Mouse (Mus musculus) neural tube, embryonic 14.5 days (tissue): ENCODE measurements around the gene Rxra. TPM values are rescaled to one million over a fixed set of nuclear protein-coding genes. Genes with fewer than 3 reads are reported as not detected.

ENCODE experiments used
- ATAC-seq: fragments of 200-750 bp; cut with Nextera tagmentation; 2 replicates; pipeline ENCODE4 v1.8.0; 2017; ENCODE audit warnings: low read depth, mild to moderate bottlenecking, moderate TSS enrichment, moderate library complexity
- H3K27ac ChIP-seq: fragments of 300-500 bp; sonication (generic); 2 replicates; pipeline ENCODE4 v1.5.1; 2014; ENCODE audit warnings: low read depth, mild to moderate bottlenecking, control low read depth, low read length, moderate library complexity, mixed read lengths
- H3K27me3 ChIP-seq: fragments of 300-500 bp; sonication (generic); 2 replicates; pipeline ENCODE4 v1.6.1; 2014; ENCODE audit warnings: low read length; ENCODE audit not compliant: control insufficient read depth, insufficient read depth
- H3K36me3 ChIP-seq: fragments of 300-500 bp; sonication (generic); 2 replicates; pipeline ENCODE4 v1.6.1; 2014; ENCODE audit warnings: low read length, mixed read lengths; ENCODE audit not compliant: control insufficient read depth, insufficient read depth
- H3K4me1 ChIP-seq: fragments of 300-500 bp; sonication (generic); 2 replicates; pipeline ENCODE4 v1.6.1; 2014; ENCODE audit warnings: low read length; ENCODE audit not compliant: control insufficient read depth, insufficient read depth
- H3K4me2 ChIP-seq: fragments of 300-500 bp; sonication (generic); 2 replicates; pipeline ENCODE4 v1.6.1; 2014; ENCODE audit warnings: mild to moderate bottlenecking, low read depth, low read length, control low read depth
- H3K4me3 ChIP-seq: fragments of 300-500 bp; sonication (generic); 2 replicates; pipeline ENCODE4 v1.5.1; 2014; ENCODE audit warnings: low read depth, low read length, control low read depth, mixed read lengths
- H3K9ac ChIP-seq: fragments of 300-500 bp; sonication (generic); replicated peaks from 2 replicates; pipeline ENCODE4 v1.6.1; 2014; ENCODE audit warnings: low read depth, mild to moderate bottlenecking, control low read depth, low read length, mixed read lengths
- H3K9me3 ChIP-seq: fragments of 300-500 bp; sonication (generic); 2 replicates; pipeline ENCODE4 v1.6.1; 2016; ENCODE audit warnings: low read length; ENCODE audit not compliant: control insufficient read depth
- WGBS: fragments of 180-500 bp; shearing (Covaris S2); extraction: QIAGEN DNeasy Blood & Tissue Kit; methylation state at CpG from one replicate; pipeline ENCODE4 v1.1.7; 2014; 5-methylcytosine and 5-hydroxymethylcytosine counted together
- polyA plus RNA-seq: library from polyadenylated mRNA; unstranded; fragments of >200 nt; fragmentation: Nextera tagmentation; extraction: Ambion mirVana; gene quantifications from 2 replicates; pipeline ENCODE4 v1.2.1, GENCODE M21; 2014

The Rxra gene
- polyA plus RNA-seq, 1 experiment from 2014 or later, result 1.6 TPM

DNA sequence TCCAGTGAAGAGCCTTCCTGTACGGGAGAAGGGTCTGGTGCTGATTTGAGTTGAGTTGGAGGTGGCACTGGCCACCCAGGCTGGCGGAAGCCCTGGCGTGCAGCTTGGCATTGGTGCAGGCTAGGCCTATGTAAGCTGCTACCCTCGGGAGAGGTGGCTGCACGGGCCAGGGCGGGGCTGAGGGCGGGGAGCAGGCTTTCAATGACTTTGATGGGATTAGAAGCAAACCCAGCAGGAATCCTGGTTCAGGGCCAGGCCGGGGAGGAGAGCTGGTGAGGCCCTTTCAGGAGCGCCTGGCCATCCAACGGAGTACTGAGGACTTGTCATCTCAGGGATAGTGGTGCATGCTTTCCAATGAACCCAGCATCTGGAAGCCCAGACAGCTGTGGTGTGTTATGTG, 43.4 kb downstream of the Rxra start:
- whole genome bisulfite sequencing, result 27% methylated on average over 10 of the region's 10 CpGs
- ATAC-seq, result no peak

GRCm38 (mm10) chr2:27721611-27722010, 45.4 kb downstream of the Rxra start:
- no peak overlapping the region for H3K4me3 ChIP-seq
- no peaks in the 10 kb centered on the region for H3K9me3 ChIP-seq
- no peaks in the 10 kb centered on the region for H3K36me3 ChIP-seq
- ATAC-seq, result no peak
- no peak overlapping the region for H3K27ac ChIP-seq
- no peak overlapping the region for H3K9ac ChIP-seq
- no peak overlapping the region for H3K4me2 ChIP-seq
- H3K4me1 ChIP-seq, result no peaks in the 10 kb centered on the region
- H3K27me3 ChIP-seq, result no peaks in the 10 kb centered on the region
- WGBS, result 96% methylated on average over 4 of the region's 4 CpGs

More for the DNA sequence above, 43.4 kb downstream of the Rxra start:
- Histone ChIP-seq H3K4me1 (no peaks in the 10 kb centered on the region), H3K4me3 (no peak overlapping the region), H3K36me3 (no peaks in the 10 kb centered on the region), H3K4me2 (no peak overlapping the region), H3K9ac (no peak overlapping the region), H3K27me3 (no peaks in the 10 kb centered on the region), H3K27ac (no peak overlapping the region), H3K9me3 (no peaks in the 10 kb centered on the region)

GRCm38 (mm10) chr2:27724729-27725316, 48.6 kb downstream of the Rxra start:
- Histone ChIP-seq H3K27ac (no peak overlapping the region), H3K4me3 (no peak overlapping the region), H3K27me3 (no peaks in the 10 kb centered on the region), H3K4me2 (no peak overlapping the region), H3K9me3 (no peaks in the 10 kb centered on the region), H3K36me3 (no peaks in the 10 kb centered on the region), H3K4me1 (no peaks in the 10 kb centered on the region), H3K9ac (no peak overlapping the region)
- no peak for ATAC-seq
- WGBS, result 94% methylated on average over 9 of the region's 9 CpGs

DNA sequence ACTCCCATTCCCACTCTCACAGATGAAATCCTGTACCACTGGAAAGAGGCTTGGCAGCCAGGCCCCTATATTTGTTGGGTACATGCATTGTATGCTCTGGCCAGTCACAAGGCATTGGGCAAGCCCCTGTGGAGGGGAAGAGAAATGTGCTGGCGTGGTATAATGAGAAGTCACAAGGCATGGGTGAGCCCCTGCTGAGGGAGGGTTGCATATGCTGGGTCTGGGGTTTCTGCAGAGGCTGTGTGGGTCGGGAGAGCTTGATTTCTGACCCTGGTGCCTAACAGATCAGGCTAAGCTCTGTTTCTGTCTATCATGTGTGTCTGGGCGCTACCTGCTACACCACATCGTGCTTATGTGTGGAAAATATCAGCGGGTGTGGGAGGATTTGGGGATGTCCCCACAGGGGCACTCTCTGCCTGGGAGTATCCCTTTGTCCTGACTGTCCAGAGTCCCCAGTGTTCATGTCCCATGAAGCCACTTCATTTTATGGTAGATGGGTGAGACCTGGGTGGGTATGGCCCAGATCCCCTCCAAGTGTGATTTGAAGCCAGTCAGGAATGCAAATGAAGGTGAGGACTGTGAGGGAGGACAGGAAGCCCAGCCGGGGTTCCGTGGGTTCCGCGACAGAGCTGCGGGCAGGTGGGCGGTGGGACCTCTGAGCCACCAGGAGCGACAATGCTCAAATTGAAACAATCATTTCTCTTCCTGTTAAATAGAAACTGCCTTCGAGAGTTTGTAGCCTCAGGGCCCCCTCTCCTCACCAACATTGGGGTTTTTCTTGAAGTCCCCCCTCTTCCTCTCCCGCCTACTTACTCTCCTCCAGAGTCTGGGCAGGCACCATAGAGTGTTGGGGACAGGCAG, 52.0 kb downstream of the Rxra start:
- Histone ChIP-seq H3K27me3 (no peaks in the 10 kb centered on the region), H3K4me3 (no peak overlapping the region), H3K4me2 (no peak overlapping the region), H3K27ac (no peak overlapping the region), H3K4me1 (peaks cover 9% of the 10 kb centered on the region; the same call in 1 of the 2 replicates), H3K9me3 (no peaks in the 10 kb centered on the region), H3K36me3 (no peaks in the 10 kb centered on the region), H3K9ac (no peak overlapping the region)
- no peak for ATAC-seq
- WGBS, result 67% methylated on average over 14 of the region's 14 CpGs

DNA sequence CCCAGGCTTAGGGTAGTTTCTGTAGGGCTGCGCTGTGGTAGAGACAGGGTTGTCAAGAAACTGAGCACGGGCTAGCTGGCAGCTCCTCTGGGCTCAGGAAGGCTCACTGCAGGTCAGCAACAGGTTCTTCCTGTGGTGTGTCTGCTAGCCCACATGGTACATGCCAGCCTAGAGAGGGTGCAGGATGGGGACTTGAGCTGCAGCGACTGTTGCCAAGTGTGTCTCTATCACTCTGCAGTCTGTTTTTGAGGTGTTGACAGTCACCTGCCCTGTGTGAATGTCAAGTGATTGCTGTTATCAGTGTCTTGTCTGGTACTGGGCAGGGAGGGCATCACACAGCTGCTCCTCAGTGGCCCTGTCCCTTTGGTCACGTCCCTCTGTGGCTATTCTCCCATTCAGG, 52.8 kb downstream of the Rxra start:
- Histone ChIP-seq H3K4me1 (peaks cover 9% of the 10 kb centered on the region; the same call in 1 of the 2 replicates), H3K27me3 (no peaks in the 10 kb centered on the region), H3K4me2 (no peak overlapping the region), H3K36me3 (no peaks in the 10 kb centered on the region), H3K9ac (no peak overlapping the region), H3K4me3 (no peak overlapping the region), H3K27ac (no peak overlapping the region), H3K9me3 (no peaks in the 10 kb centered on the region)
- no peak for ATAC-seq
- 87% methylated on average over 4 of the region's 4 CpGs for WGBS

- Histone ChIP-seq H3K9ac (no peak overlapping the region), H3K4me3 (no peak overlapping the region), H3K4me2 (no peak overlapping the region), H3K9me3 (no peaks in the 10 kb centered on the region), H3K27me3 (no peaks in the 10 kb centered on the region), H3K36me3 (no peaks in the 10 kb centered on the region), H3K4me1 (peaks cover 12% of the 10 kb centered on the region; the same call in 1 of the 2 replicates), H3K27ac (no peak overlapping the region)
- no peak for ATAC-seq
- WGBS, result 78% methylated on average over 13 of the region's 13 CpGs
These were observed 54.0 kb downstream of the Rxra start for GRCm38 (mm10) chr2:27730002-27730905.

GRCm38 (mm10) chr2:27733021-27733420, 56.8 kb downstream of the Rxra start:
- no peak overlapping the region for H3K4me2 ChIP-seq
- H3K27me3 ChIP-seq, result no peaks in the 10 kb centered on the region
- no peaks in the 10 kb centered on the region for H3K9me3 ChIP-seq
- ATAC-seq, result no peak
- H3K4me3 ChIP-seq, result no peak overlapping the region
- 65% methylated on average over 2 of the region's 2 CpGs for WGBS
- peaks cover 12% of the 10 kb centered on the region; the same call in 1 of the 2 replicates for H3K4me1 ChIP-seq
- H3K36me3 ChIP-seq, result no peaks in the 10 kb centered on the region
- no peak overlapping the region for H3K27ac ChIP-seq
- no peak overlapping the region for H3K9ac ChIP-seq

DNA sequence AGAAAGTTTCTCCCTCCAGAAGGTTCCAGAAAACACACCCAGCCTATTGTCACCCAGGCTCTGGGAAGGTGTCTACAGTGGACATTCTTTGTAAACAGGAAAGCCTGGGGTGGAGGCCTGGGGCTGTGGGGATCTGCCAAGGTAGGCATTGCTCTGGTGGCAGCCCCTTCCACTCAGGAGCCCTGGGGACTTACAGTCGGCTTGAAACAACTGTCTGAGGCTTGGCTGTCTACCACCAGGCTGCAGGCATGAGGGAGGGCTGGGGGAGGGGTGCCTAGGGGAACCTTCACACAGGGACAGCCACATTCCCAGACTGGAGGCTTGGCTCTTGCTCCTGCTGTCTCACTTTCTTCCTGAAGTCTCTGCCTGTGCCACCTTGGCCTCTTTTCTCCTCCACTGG, 58.1 kb downstream of the Rxra start:
- Histone ChIP-seq H3K4me2 (no peak overlapping the region), H3K9ac (no peak overlapping the region), H3K27me3 (no peaks in the 10 kb centered on the region), H3K9me3 (no peaks in the 10 kb centered on the region), H3K27ac (no peak overlapping the region), H3K36me3 (no peaks in the 10 kb centered on the region), H3K4me1 (peaks cover 13% of the 10 kb centered on the region; the same call in 1 of the 2 replicates), H3K4me3 (no peak overlapping the region)
- 10% methylated on average over 1 of the region's 1 CpGs for WGBS
- ATAC-seq, result no peak
